Mouse (Mus musculus) ES-Bruce4 (cell line): ENCODE data around the gene Pdgfc. TPM values are rescaled to one million over a fixed set of nuclear protein-coding genes. Genes with fewer than 3 reads are reported as not detected.

ENCODE experiments used
- H3K27ac ChIP-seq: 2 replicates; pipeline ENCODE4 v1.5.1; 2012; ENCODE audit warnings: low read length, inconsistent platforms; ENCODE audit not compliant: insufficient read depth
- H3K27me3 ChIP-seq: 2 replicates; pipeline ENCODE4 v1.6.1; 2012; ENCODE audit warnings: mild to moderate bottlenecking, low read length, inconsistent platforms; ENCODE audit not compliant: control insufficient read depth, poor library complexity, insufficient read depth, severe bottlenecking
- H3K36me3 ChIP-seq: 2 replicates; pipeline ENCODE4 v1.6.1; 2012; ENCODE audit warnings: inconsistent platforms, mild to moderate bottlenecking, low read length, moderate library complexity; ENCODE audit not compliant: control insufficient read depth, poor library complexity, insufficient read depth, severe bottlenecking
- H3K4me1 ChIP-seq: one replicate; pipeline ENCODE4 v1.8.1; 2011; ENCODE audit warnings: low read length; ENCODE audit not compliant: control insufficient read depth, insufficient read depth
- H3K4me3 ChIP-seq: 2 replicates; pipeline ENCODE4 v1.5.1; 2011; ENCODE audit warnings: low read depth, mild to moderate bottlenecking, low read length
- H3K9ac ChIP-seq: 2 replicates; pipeline ENCODE4 v1.6.1; 2012; ENCODE audit warnings: low read depth, mild to moderate bottlenecking, inconsistent platforms; ENCODE audit not compliant: poor library complexity, severe bottlenecking
- H3K9me3 ChIP-seq: replicated peaks from 2 replicates; pipeline ENCODE4 v1.6.1; 2012; ENCODE audit warnings: mild to moderate bottlenecking, low read length, inconsistent platforms; ENCODE audit not compliant: control insufficient read depth, poor library complexity, insufficient read depth, severe bottlenecking
- CTCF ChIP-seq: IDR thresholded peaks from one replicate; pipeline ENCODE4 v1.8.1; 2011; ENCODE audit warnings: low read depth, low read length
- EP300 ChIP-seq: IDR thresholded peaks from 2 replicates; pipeline ENCODE4 v1.6.1; 2011; ENCODE audit warnings: low read depth, low read length; ENCODE audit not compliant: insufficient read depth
- POLR2A ChIP-seq: IDR thresholded peaks from one replicate; pipeline ENCODE4 v1.8.1; 2011; ENCODE audit warnings: low read length; ENCODE audit not compliant: insufficient read depth
- polyA plus RNA-seq: library from polyadenylated mRNA; stranded (reverse); fragments of >200 nt; gene quantifications from 2 replicates; pipeline ENCODE4 v1.2.4, GENCODE M21; 2011; ENCODE audit warnings: low read depth; ENCODE audit not compliant: missing spikeins, insufficient read depth, insufficient read length

Gene Pdgfc
- polyA plus RNA-seq, 1 experiment, result 5.5 TPM

- H3K27me3 ChIP-seq, result no peaks in the 10 kb centered on the region
- H3K9ac ChIP-seq, result no peak overlapping the region
- H3K9me3 ChIP-seq, result no peaks in the 10 kb centered on the region
- peaks cover 2% of the 10 kb centered on the region for H3K4me1 ChIP-seq
- no peak overlapping the region for H3K4me3 ChIP-seq
- no peak for TF ChIP-seq POLR2A
- no peak for TF ChIP-seq EP300
- no peaks in the 10 kb centered on the region for H3K36me3 ChIP-seq
- H3K27ac ChIP-seq, result peak overlapping the region; percentile 93; the same call in 1 of the 2 replicates
Observed at GRCm38 (mm10) chr3:81101136-81101535, 64.9 kb downstream of the Pdgfc start.

- peaks cover 2% of the 10 kb centered on the region for H3K4me1 ChIP-seq
- peak overlapping the region; percentile 93 for H3K27ac ChIP-seq
- no peak overlapping the region for H3K4me3 ChIP-seq
- H3K9me3 ChIP-seq, result no peaks in the 10 kb centered on the region
- no peaks in the 10 kb centered on the region for H3K27me3 ChIP-seq
- H3K36me3 ChIP-seq, result no peaks in the 10 kb centered on the region
- H3K9ac ChIP-seq, result no peak overlapping the region
- TF ChIP-seq EP300, result peak; percentile 69; the same call in 1 of the 2 replicates
- TF ChIP-seq POLR2A, result no peak
- no peak for TF ChIP-seq CTCF
Observed at GRCm38 (mm10) chr3:81102158-81102876, 66.1 kb downstream of the Pdgfc start.

DNA sequence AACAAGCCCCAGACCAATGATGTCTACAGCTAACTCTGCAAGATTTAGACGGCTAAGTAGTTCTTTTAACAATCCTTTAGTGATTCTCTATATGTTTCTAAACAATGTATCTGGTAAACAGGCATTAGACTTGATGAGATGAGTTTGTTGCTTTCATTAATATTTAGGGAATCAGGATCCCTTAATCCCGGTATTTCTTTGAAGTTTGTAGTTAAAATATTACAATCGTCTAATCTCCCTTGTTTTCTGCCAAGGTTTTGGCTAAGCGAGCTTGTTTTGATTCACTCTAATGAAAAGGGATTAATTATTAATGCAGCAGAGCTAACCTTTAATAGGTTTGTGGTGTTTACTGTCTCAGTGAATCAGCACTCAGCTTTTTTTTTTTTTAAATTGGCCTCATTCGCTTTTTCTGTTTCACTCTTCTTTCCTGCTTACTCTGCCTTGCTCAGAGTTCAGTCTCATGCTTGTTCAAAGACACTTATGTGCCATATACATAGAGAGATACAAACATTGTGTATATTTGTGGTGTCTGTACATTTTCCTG, 66.7 kb downstream of the Pdgfc start:
- TF ChIP-seq EP300, result no peak
- no peak for TF ChIP-seq CTCF
- no peak for TF ChIP-seq POLR2A
- peak overlapping the region; percentile 81 for H3K27ac ChIP-seq
- H3K9ac ChIP-seq, result no peak overlapping the region

DNA sequence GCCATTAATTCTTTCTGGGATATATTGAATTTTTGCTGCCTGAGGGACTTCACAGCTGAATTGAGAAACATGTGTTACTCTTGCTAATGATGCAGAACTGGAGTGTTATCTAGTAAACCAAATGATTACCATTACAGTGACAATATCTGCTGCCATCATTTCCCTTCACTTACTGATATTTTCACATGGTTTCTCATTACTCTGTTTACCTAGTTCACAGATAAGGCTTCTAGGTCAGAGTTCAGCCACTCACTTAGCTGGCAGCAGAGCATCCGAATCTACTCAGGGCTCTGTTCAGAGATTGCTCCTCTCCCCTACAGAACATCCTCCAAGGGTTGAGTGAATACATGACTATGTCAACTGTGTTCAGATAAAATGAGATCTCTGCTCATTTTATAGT, 71.3 kb downstream of the Pdgfc start:
- Histone ChIP-seq H3K9ac (no peak overlapping the region), H3K27me3 (no peaks in the 10 kb centered on the region), H3K9me3 (no peaks in the 10 kb centered on the region), H3K27ac (no peak overlapping the region), H3K4me3 (no peak overlapping the region), H3K36me3 (no peaks in the 10 kb centered on the region), H3K4me1 (no peaks in the 10 kb centered on the region)
- TF ChIP-seq EP300 (no peak), CTCF (no peak), POLR2A (no peak)

More for the DNA sequence above, 66.7 kb downstream of the Pdgfc start:
- Histone ChIP-seq H3K27me3 (no peaks in the 10 kb centered on the region), H3K4me1 (peaks cover 2% of the 10 kb centered on the region), H3K9me3 (no peaks in the 10 kb centered on the region), H3K36me3 (no peaks in the 10 kb centered on the region), H3K4me3 (no peak overlapping the region)

DNA sequence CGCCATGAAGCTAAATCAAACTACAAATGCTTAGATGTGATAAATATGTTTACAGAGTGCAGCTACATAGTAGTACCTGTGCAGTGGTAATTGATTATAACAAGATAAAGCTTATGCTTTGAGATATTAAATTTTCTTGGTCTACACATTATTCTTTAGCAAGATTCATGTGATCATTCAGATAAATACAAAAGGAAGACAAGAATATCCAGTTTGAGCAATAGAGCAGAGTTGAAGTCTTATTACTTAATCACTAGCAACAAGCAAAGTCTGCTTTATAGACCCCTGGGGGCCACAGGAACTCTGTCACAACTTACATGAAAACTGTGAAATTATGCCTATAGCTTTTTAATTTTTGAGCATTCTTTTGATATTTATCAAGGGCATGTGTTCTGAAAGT, 74.8 kb downstream of the Pdgfc start:
- TF ChIP-seq CTCF (no peak), POLR2A (no peak), EP300 (no peak)
- H3K9ac ChIP-seq, result no peak overlapping the region
- no peaks in the 10 kb centered on the region for H3K4me1 ChIP-seq
- no peak overlapping the region for H3K27ac ChIP-seq
- H3K36me3 ChIP-seq, result no peaks in the 10 kb centered on the region
- H3K27me3 ChIP-seq, result no peaks in the 10 kb centered on the region
- no peak overlapping the region for H3K4me3 ChIP-seq
- H3K9me3 ChIP-seq, result no peaks in the 10 kb centered on the region

DNA sequence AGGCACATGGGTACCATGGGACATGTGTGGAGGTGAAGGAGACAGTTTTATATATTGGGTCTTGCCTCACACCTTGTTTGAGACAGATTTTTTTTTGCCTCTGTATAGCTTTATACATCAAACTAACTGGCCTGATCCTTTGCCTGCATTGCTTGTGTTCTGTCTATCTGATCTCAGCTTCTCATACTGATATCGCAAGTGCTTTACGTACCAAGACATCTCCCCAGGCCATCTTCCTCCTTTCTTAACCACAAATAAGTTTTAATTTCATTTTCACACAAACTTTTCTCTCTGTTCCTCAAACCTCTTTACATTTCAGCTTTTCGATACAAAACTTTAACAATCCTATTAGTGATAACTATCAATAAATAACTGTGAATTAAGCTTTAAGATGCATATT, 76.7 kb downstream of the Pdgfc start:
- Histone ChIP-seq H3K9ac (no peak overlapping the region), H3K36me3 (no peaks in the 10 kb centered on the region), H3K9me3 (no peaks in the 10 kb centered on the region), H3K4me3 (no peak overlapping the region), H3K27ac (no peak overlapping the region), H3K4me1 (no peaks in the 10 kb centered on the region), H3K27me3 (no peaks in the 10 kb centered on the region)
- no peak for TF ChIP-seq CTCF
- TF ChIP-seq EP300, result no peak
- TF ChIP-seq POLR2A, result no peak
